Mouse (Mus musculus): Measurements from ENCODE around the gene Slc25a26. TPM values are rescaled to one million over a fixed set of nuclear protein-coding genes. Genes with fewer than 3 reads are reported as not detected.

Slc25a26 gene
- total RNA-seq, 2 experiments from 2014 or later: 17.1 to 19.3 TPM

GRCm38 (mm10) chr6:94631051-94631778 is 131.1 kb downstream of the Slc25a26 start:
- intact Hi-C loops (cut with DNase I): no loop called here
- peak overlapping the region; percentile 34; the same call in 1 of the 2 replicates for H3K27ac ChIP-seq
- peak in 1 of 2 experiments; percentile 39 for DNase-seq (ENCODE audit: extremely low spot score in 1 of 2, low spot score in 2 of 2)
- TF ChIP-seq CTCF (IDR thresholded peaks at IDR 0.05): no peak
- no peak overlapping the region for H3K4me3 ChIP-seq

GRCm38 (mm10) chr6:94631779-94632082 is 131.6 kb downstream of the Slc25a26 start:
- H3K4me3 ChIP-seq: no peak overlapping the region
- peak overlapping the region; percentile 34; the same call in 1 of the 2 replicates for H3K27ac ChIP-seq
- no peak for DNase-seq (ENCODE audit: extremely low spot score in 1 of 2, low spot score in 2 of 2)
- intact Hi-C loops (cut with DNase I): no loop called here
- TF ChIP-seq CTCF (IDR thresholded peaks at IDR 0.05): no peak

GRCm38 (mm10) chr6:94634274-94634673 is 134.1 kb downstream of the Slc25a26 start:
- no peak for DNase-seq (ENCODE audit: extremely low spot score in 1 of 2, low spot score in 2 of 2)
- Histone ChIP-seq H3K4me3 (no peak overlapping the region), H3K27ac (no peak overlapping the region)
- intact Hi-C loops (cut with DNase I): no loop called here
- no peak for TF ChIP-seq CTCF (IDR thresholded peaks at IDR 0.05)

- DNase-seq (ENCODE audit: extremely low spot score in 1 of 2, low spot score in 2 of 2): no peak
- Histone ChIP-seq H3K4me3 (no peak overlapping the region), H3K27ac (no peak overlapping the region)
- intact Hi-C loops (cut with DNase I): no loop called here
- TF ChIP-seq CTCF (IDR thresholded peaks at IDR 0.05): no peak
These were observed 134.6 kb downstream of the Slc25a26 start for GRCm38 (mm10) chr6:94634710-94635109.

- no peak for TF ChIP-seq CTCF (IDR thresholded peaks at IDR 0.05)
- no peak for DNase-seq (ENCODE audit: extremely low spot score in 1 of 2, low spot score in 2 of 2)
- Histone ChIP-seq H3K4me3 (no peak overlapping the region), H3K27ac (no peak overlapping the region)
- intact Hi-C loops (cut with DNase I): no loop called here
These were observed 135.2 kb downstream of the Slc25a26 start for GRCm38 (mm10) chr6:94635343-94635742.

- TF ChIP-seq CTCF (IDR thresholded peaks at IDR 0.05): no peak
- no peak overlapping the region for H3K27ac ChIP-seq
- DNase-seq (ENCODE audit: extremely low spot score in 1 of 2, low spot score in 2 of 2): no peak
- H3K4me3 ChIP-seq: no peak overlapping the region
- intact Hi-C loops (cut with DNase I): no loop called here
These were observed 136.9 kb downstream of the Slc25a26 start for GRCm38 (mm10) chr6:94637024-94637434.

GRCm38 (mm10) chr6:94640297-94640696 is 140.2 kb downstream of the Slc25a26 start:
- Histone ChIP-seq H3K27ac (no peak overlapping the region), H3K4me3 (no peak overlapping the region)
- peak in 1 of 2 experiments; percentile 26 for DNase-seq (ENCODE audit: extremely low spot score in 1 of 2, low spot score in 2 of 2)
- no peak for TF ChIP-seq CTCF (IDR thresholded peaks at IDR 0.05)
- intact Hi-C loops (cut with DNase I): no loop called here

GRCm38 (mm10) chr6:94642048-94642447 is 141.9 kb downstream of the Slc25a26 start:
- DNase-seq (ENCODE audit: extremely low spot score in 1 of 2, low spot score in 2 of 2): no peak
- Histone ChIP-seq H3K4me3 (no peak overlapping the region), H3K27ac (no peak overlapping the region)
- TF ChIP-seq CTCF (IDR thresholded peaks at IDR 0.05): no peak
- intact Hi-C loops (cut with DNase I): no loop called here

- Histone ChIP-seq H3K4me3 (no peak overlapping the region), H3K27ac (peak overlapping the region; percentile 71)
- intact Hi-C loops (cut with DNase I): no loop called here
- no peak for TF ChIP-seq CTCF (IDR thresholded peaks at IDR 0.05)
- DNase-seq (ENCODE audit: extremely low spot score in 1 of 2, low spot score in 2 of 2): no peak
These were observed 143.9 kb downstream of the Slc25a26 start for GRCm38 (mm10) chr6:94643989-94644388.

- no peak for TF ChIP-seq CTCF (IDR thresholded peaks at IDR 0.05)
- H3K27ac ChIP-seq: peak overlapping the region; percentile 71
- no peak for DNase-seq (ENCODE audit: extremely low spot score in 1 of 2, low spot score in 2 of 2)
- H3K4me3 ChIP-seq: no peak overlapping the region
- intact Hi-C loops (cut with DNase I): loop anchor here (5.0 kb wide), 1 partner anchor 53 kb away; no protein-coding TSS in a partner anchor
These were observed 144.5 kb downstream of the Slc25a26 start for GRCm38 (mm10) chr6:94644641-94645040.

- Histone ChIP-seq H3K27ac (no peak overlapping the region), H3K4me3 (no peak overlapping the region)
- TF ChIP-seq CTCF (IDR thresholded peaks at IDR 0.05): no peak
- intact Hi-C loops (cut with DNase I): loop anchor here (5.0 kb wide), 1 partner anchor 52 kb away; no protein-coding TSS in a partner anchor
- no peak for DNase-seq (ENCODE audit: extremely low spot score in 1 of 2, low spot score in 2 of 2)
These were observed 145.6 kb downstream of the Slc25a26 start for GRCm38 (mm10) chr6:94645723-94646122.

- intact Hi-C loops (cut with DNase I): loop anchor here (5.0 kb wide), 1 partner anchor 51 kb away; no protein-coding TSS in a partner anchor
- no peak for DNase-seq (ENCODE audit: extremely low spot score in 1 of 2, low spot score in 2 of 2)
- Histone ChIP-seq H3K4me3 (no peak overlapping the region), H3K27ac (0 out of 2 replicates have a peak overlapping the region, but pooled peaks have one; percentile 28)
- TF ChIP-seq CTCF (IDR thresholded peaks at IDR 0.05): no peak
These were observed 146.2 kb downstream of the Slc25a26 start for GRCm38 (mm10) chr6:94646274-94646863.
